8 mouse cellular contexts compared by ENCODE assay signal in genomic region chr12:31634343-31635239, GRCm38 (mm10). TPM values are rescaled to one million over a fixed set of nuclear protein-coding genes. Genes with fewer than 3 reads are reported as not detected.
DNase-seq lines count a peak whose midpoint lies in the region; ATAC-seq and TF ChIP-seq lines count a peak whose summit lies in the region.

Gene Bcap29, minus strand, starts transcription at chr12:31634658.

- WGBS in forebrain, embryonic 11.5 days, result 3% methylated on average over 51 of the region's 73 CpGs
- WGBS in heart, embryonic 16.5 days, result 1% methylated on average over 73 of the region's 73 CpGs
- 2% methylated on average over 73 of the region's 73 CpGs for WGBS in lung, adult 2 months

- 0 out of 2 replicates have a peak, but pooled peaks have one; percentile 39 for TF ChIP-seq POLR2A in lung, adult 2 months (IDR thresholded peaks at IDR 0.05; ENCODE audit: borderline replicate concordance, extremely low read depth, low read depth, low read length)

- ATAC-seq in forebrain, embryonic 11.5 days (replicated peaks; ENCODE audit: low FRiP score), result peak; percentile 88
- ATAC-seq in heart, embryonic 16.5 days (replicated peaks; ENCODE audit: extremely low read depth, insufficient read depth, low FRiP score), result peak; percentile 91
- ATAC-seq in neutrophil, adult 5-6 weeks (ENCODE audit: extremely low read depth, insufficient number of reproducible peaks, low FRiP score, poor library complexity, severe bottlenecking), result peak; percentile 77

- peak within 1 kb of the TSS; percentile 89 for H3K4me2 ChIP-seq in forebrain, embryonic 11.5 days (ENCODE audit: low read depth, low read length, severe bottlenecking)
- peak within 1 kb of the TSS; percentile 79 for H3K4me2 ChIP-seq in heart, embryonic 16.5 days (ENCODE audit: low read depth, low read length)

- peak within 1 kb of the TSS; percentile 78 for H3K4me3 ChIP-seq in E14TG2a.4 (replicated peaks; ENCODE audit: low read length)
- peak within 1 kb of the TSS; percentile 55 for H3K4me3 ChIP-seq in forebrain, embryonic 11.5 days (ENCODE audit: low read depth, low read length)
- peak within 1 kb of the TSS; percentile 65 for H3K4me3 ChIP-seq in heart, embryonic 16.5 days (ENCODE audit: low read length)
- H3K4me3 ChIP-seq in lung, adult 2 months (replicated peaks; ENCODE audit: extremely low read depth, low read depth, low read length), result peak within 1 kb of the TSS; percentile 86

- H3K4me1 ChIP-seq in E14TG2a.4 (replicated peaks; ENCODE audit: low read depth, low read length), result peaks cover 26% of the 10 kb centered on the region
- peaks cover 5% of the 10 kb centered on the region; the same call in 1 of the 2 replicates for H3K4me1 ChIP-seq in forebrain, embryonic 11.5 days (replicated peaks; ENCODE audit: control insufficient read depth, insufficient read depth, low read length)
- peaks cover 3% of the 10 kb centered on the region; the same call in 1 of the 2 replicates for H3K4me1 ChIP-seq in heart, embryonic 16.5 days (ENCODE audit: control insufficient read depth, insufficient read depth, low read length)
- H3K4me1 ChIP-seq in lung, adult 2 months (ENCODE audit: control insufficient read depth, insufficient read depth, low read length), result no peaks in the 10 kb centered on the region; the same call in 1 of the 2 replicates

- no peak within 1 kb of the TSS for H3K27ac ChIP-seq in forebrain, embryonic 11.5 days (ENCODE audit: low read depth, low read length)
- H3K27ac ChIP-seq in heart, embryonic 16.5 days (ENCODE audit: low read length), result peak within 1 kb of the TSS; percentile 71

- DNase-seq in c-Kit-positive CD71-positive TER-119-negative erythroid progenitor cells, embryonic 14.5 days (ENCODE audit: low read depth), result peak; percentile 50
- DNase-seq in forebrain, embryonic 11.5 days (ENCODE audit: low spot score), result peak; percentile 89
- DNase-seq in kidney, postnatal 36 days, result peak; percentile 73 to 90
- DNase-seq in lung, adult 2 months, result peak; percentile 67
- peak; percentile 54 to 56 for DNase-seq in thymus, adult 18-20 months

- H3K9ac ChIP-seq in forebrain, embryonic 11.5 days (ENCODE audit: low read length), result peak within 1 kb of the TSS; percentile 82
- H3K9ac ChIP-seq in heart, embryonic 16.5 days (ENCODE audit: low read length), result peak within 1 kb of the TSS; percentile 81

- H3K9me3 ChIP-seq in E14TG2a.4 (ENCODE audit: low read length), result no peaks in the 10 kb centered on the region
- no peaks in the 10 kb centered on the region for H3K9me3 ChIP-seq in forebrain, embryonic 11.5 days (ENCODE audit: control insufficient read depth, low read length)
- no peaks in the 10 kb centered on the region for H3K9me3 ChIP-seq in heart, embryonic 16.5 days (replicated peaks; ENCODE audit: control insufficient read depth, low read length)

- peaks cover 9% of the 10 kb centered on the region for H3K36me3 ChIP-seq in E14TG2a.4 (ENCODE audit: insufficient read depth, low read length)
- no peaks in the 10 kb centered on the region for H3K36me3 ChIP-seq in forebrain, embryonic 11.5 days (ENCODE audit: control insufficient read depth, insufficient read depth, low read length)
- H3K36me3 ChIP-seq in heart, embryonic 16.5 days (ENCODE audit: control insufficient read depth, insufficient read depth), result no peaks in the 10 kb centered on the region

- H3K27me3 ChIP-seq in E14TG2a.4 (ENCODE audit: insufficient read depth, low read length), result peaks cover 9% of the 10 kb centered on the region
- H3K27me3 ChIP-seq in forebrain, embryonic 11.5 days (ENCODE audit: control insufficient read depth, insufficient read depth, low read length), result no peaks in the 10 kb centered on the region
- H3K27me3 ChIP-seq in heart, embryonic 16.5 days (ENCODE audit: control insufficient read depth, insufficient read depth, low read length), result no peaks in the 10 kb centered on the region

- TF ChIP-seq CTCF in E14TG2a.4 (conservative IDR thresholded peaks at IDR 0.05; ENCODE audit: low read length), result no peak
- TF ChIP-seq CTCF in lung, adult 2 months (IDR thresholded peaks at IDR 0.05; ENCODE audit: insufficient read depth, low read length), result no peak

RNA-seq across cellular contexts. Expression of gene Bcap29, which starts in this region (rescaled TPM):
- polyA plus RNA-seq in forebrain, embryonic 11.5 days (2014; fragmentation: Nextera tagmentation; extraction: Ambion mirVana), result 23.2 and 29.5 TPM in 2 replicates
- 41.4 and 50.0 TPM in 2 replicates for polyA plus RNA-seq in heart, embryonic 16.5 days (2015; fragmentation: Nextera tagmentation; extraction: Ambion mirVana)
- polyA plus RNA-seq in lung, adult 2 months (2012; rRNA removed), result 1.8 and 4.3 TPM in 2 replicates
- total RNA-seq in neutrophil, adult 5-6 weeks (2017), result 11.3 and 12.4 TPM in 2 replicates
